Mouse (Mus musculus) lung, postnatal 25 days (tissue): ENCODE results near the gene Tent5d.

Source experiments
- DNase-seq: peaks from one replicate; pipeline ENCODE4 v3.0.0; 2022; ENCODE audit warnings: low spot score

Tent5d gene

GRCm38 (mm10) chrX:107792290-107792689 is at the start of gene Tent5d:
Gene Tent5d, plus strand, starts transcription at chrX:107792590.
- DNase-seq, result no peak

- DNase-seq, result no peak
These were observed 24.5 kb upstream of the Tent5d start for GRCm38 (mm10) chrX:107767896-107768295.

- DNase-seq, result no peak
These were observed 2.3 kb upstream of the Tent5d start for GRCm38 (mm10) chrX:107790136-107790535.

- no peak for DNase-seq
These were observed 1.5 kb upstream of the Tent5d start for GRCm38 (mm10) chrX:107790750-107791493.

- no peak for DNase-seq
These were observed 3.4 kb downstream of the Tent5d start for GRCm38 (mm10) chrX:107795785-107796184.

GRCm38 (mm10) chrX:107796919-107797318 is 4.5 kb downstream of the Tent5d start:
- no peak for DNase-seq

GRCm38 (mm10) chrX:107812120-107812519 is 19.7 kb downstream of the Tent5d start:
- no peak for DNase-seq

GRCm38 (mm10) chrX:107815502-107816217 is 23.3 kb downstream of the Tent5d start:
- peak; percentile 9 for DNase-seq

GRCm38 (mm10) chrX:107816218-107816554 is 23.8 kb downstream of the Tent5d start, which contains the start of gene 2610002M06Rik:
Gene 2610002M06Rik, minus strand, starts transcription at chrX:107816334.
- DNase-seq, result peak; percentile 90

GRCm38 (mm10) chrX:107816726-107817125 is 24.3 kb downstream of the Tent5d start:
- no peak for DNase-seq

GRCm38 (mm10) chrX:107858165-107858564 is 65.8 kb downstream of the Tent5d start:
- DNase-seq, result no peak
